Mouse (Mus musculus) intestine, postnatal 0 days (tissue): ENCODE data around the gene Dda1. TPM values are rescaled to one million over a fixed set of nuclear protein-coding genes. Genes with fewer than 3 reads are reported as not detected.

Source experiments
- ATAC-seq: fragments of 200-750 bp; cut with Nextera tagmentation; 2 replicates; pipeline ENCODE4 v1.8.0; 2017; ENCODE audit warnings: mild to moderate bottlenecking, moderate TSS enrichment, moderate library complexity
- H3K27ac ChIP-seq: fragments of 300-500 bp; sonication (generic); 2 replicates; pipeline ENCODE4 v1.5.1; 2014; ENCODE audit warnings: mild to moderate bottlenecking, low read depth, low read length, moderate library complexity
- H3K27me3 ChIP-seq: fragments of 300-500 bp; sonication (generic); replicated peaks from 2 replicates; pipeline ENCODE4 v1.6.1; 2014; ENCODE audit warnings: low read length, mixed read lengths; ENCODE audit not compliant: control insufficient read depth, insufficient read depth
- H3K36me3 ChIP-seq: fragments of 300-500 bp; sonication (generic); 2 replicates; pipeline ENCODE4 v1.6.1; 2014; ENCODE audit warnings: mild to moderate bottlenecking, moderate library complexity; ENCODE audit not compliant: control insufficient read depth, insufficient read depth
- H3K4me1 ChIP-seq: fragments of 300-500 bp; sonication (generic); replicated peaks from 2 replicates; pipeline ENCODE4 v1.6.1; 2014; ENCODE audit warnings: antibody characterized with exemption, low read length, mixed read lengths; ENCODE audit not compliant: control insufficient read depth, insufficient read depth
- H3K4me2 ChIP-seq: fragments of 300-500 bp; sonication (generic); replicated peaks from 2 replicates; pipeline ENCODE4 v1.6.1; 2014; ENCODE audit warnings: low read depth, mild to moderate bottlenecking, moderate library complexity
- H3K4me3 ChIP-seq: fragments of 300-500 bp; sonication (generic); 2 replicates; pipeline ENCODE4 v1.5.1; 2014; ENCODE audit warnings: low read depth, low read length
- H3K9ac ChIP-seq: fragments of 300-500 bp; sonication (generic); 2 replicates; pipeline ENCODE4 v1.6.1; 2014; ENCODE audit warnings: mild to moderate bottlenecking, low read depth, low read length
- H3K9me3 ChIP-seq: fragments of 300-500 bp; sonication (generic); 2 replicates; pipeline ENCODE4 v1.6.1; 2016; ENCODE audit warnings: mixed run types; ENCODE audit not compliant: control insufficient read depth
- CTCF ChIP-seq: sonication (generic); IDR thresholded peaks from 2 replicates; pipeline ENCODE4 v1.5.1; 2016; ENCODE audit warnings: low read depth, mild to moderate bottlenecking, control low read depth, antibody characterized with exemption, moderate library complexity
- WGBS: fragments of 180-500 bp; shearing (Covaris S2); extraction: QIAGEN DNeasy Blood & Tissue Kit; methylation state at CpG from one replicate; pipeline ENCODE4 v1.1.7; 2014; 5-methylcytosine and 5-hydroxymethylcytosine counted together
- polyA plus RNA-seq: library from polyadenylated mRNA; unstranded; fragments of >200 nt; fragmentation: Nextera tagmentation; extraction: Ambion mirVana; gene quantifications from 2 replicates; pipeline ENCODE4 v1.2.1, GENCODE M21; 2015

The Dda1 gene
- polyA plus RNA-seq, 1 experiment from 2014 or later: 82.8 TPM

GRCm38 (mm10) chr8:71505979-71506378 is 37.0 kb downstream of the Dda1 start:
- no peak overlapping the region for H3K4me3 ChIP-seq
- H3K27ac ChIP-seq: no peak overlapping the region
- TF ChIP-seq CTCF: no peak
- H3K36me3 ChIP-seq: no peaks in the 10 kb centered on the region
- H3K4me1 ChIP-seq: no peaks in the 10 kb centered on the region
- H3K9me3 ChIP-seq: no peaks in the 10 kb centered on the region
- no peak for ATAC-seq
- H3K9ac ChIP-seq: no peak overlapping the region
- H3K27me3 ChIP-seq: peaks cover 33% of the 10 kb centered on the region
- H3K4me2 ChIP-seq: no peak overlapping the region
- WGBS: 71% methylated on average over 4 of the region's 4 CpGs

- Histone ChIP-seq H3K27ac (no peak overlapping the region), H3K4me3 (peak overlapping the region; percentile 40), H3K9ac (0 out of 2 replicates have a peak overlapping the region, but pooled peaks have one; percentile 22), H3K9me3 (no peaks in the 10 kb centered on the region), H3K4me2 (peak overlapping the region; percentile 72), H3K36me3 (no peaks in the 10 kb centered on the region), H3K27me3 (peaks cover 33% of the 10 kb centered on the region), H3K4me1 (no peaks in the 10 kb centered on the region)
- no peak for TF ChIP-seq CTCF
- under 1% methylated on average over 61 of the region's 61 CpGs for WGBS
- ATAC-seq: peak; percentile 68
Measured at GRCm38 (mm10) chr8:71507589-71508104, 38.6 kb downstream of the Dda1 start.

GRCm38 (mm10) chr8:71509316-71509715 is 40.3 kb downstream of the Dda1 start:
- Histone ChIP-seq H3K27me3 (peaks cover 33% of the 10 kb centered on the region), H3K27ac (no peak overlapping the region), H3K36me3 (no peaks in the 10 kb centered on the region), H3K4me2 (peak overlapping the region; percentile 21; the same call in 1 of the 2 replicates), H3K9me3 (no peaks in the 10 kb centered on the region), H3K4me3 (no peak overlapping the region), H3K4me1 (no peaks in the 10 kb centered on the region), H3K9ac (no peak overlapping the region)
- 62% methylated on average over 2 of the region's 2 CpGs for WGBS
- no peak for ATAC-seq
- no peak for TF ChIP-seq CTCF

GRCm38 (mm10) chr8:71511644-71512043 is 42.6 kb downstream of the Dda1 start, which contains the start of gene Plvap:
TSS of gene Plvap (minus strand) at chr8:71511752.
- no peak for ATAC-seq
- Histone ChIP-seq H3K9me3 (no peaks in the 10 kb centered on the region), H3K27me3 (peaks cover 23% of the 10 kb centered on the region), H3K9ac (no peak within 1 kb of the TSS), H3K4me1 (no peaks in the 10 kb centered on the region), H3K27ac (no peak within 1 kb of the TSS), H3K4me3 (peak within 1 kb of the TSS; percentile 11; the same call in 1 of the 2 replicates), H3K4me2 (no peak within 1 kb of the TSS), H3K36me3 (no peaks in the 10 kb centered on the region)
- 33% methylated on average over 14 of the region's 14 CpGs for WGBS
- TF ChIP-seq CTCF: no peak

GRCm38 (mm10) chr8:71513018-71513754 is 44.2 kb downstream of the Dda1 start:
- Histone ChIP-seq H3K4me1 (no peaks in the 10 kb centered on the region), H3K27me3 (peaks cover 8% of the 10 kb centered on the region; the same call in 1 of the 2 replicates), H3K27ac (no peak overlapping the region), H3K9me3 (no peaks in the 10 kb centered on the region), H3K4me3 (no peak overlapping the region), H3K9ac (no peak overlapping the region), H3K36me3 (no peaks in the 10 kb centered on the region), H3K4me2 (no peak overlapping the region)
- no peak for ATAC-seq
- 67% methylated on average over 15 of the region's 15 CpGs for WGBS
- 0 out of 2 replicates have a peak, but pooled peaks have one; percentile 15 for TF ChIP-seq CTCF

GRCm38 (mm10) chr8:71515043-71515442 is 46.0 kb downstream of the Dda1 start:
- no peak for ATAC-seq
- Histone ChIP-seq H3K27ac (no peak overlapping the region), H3K9ac (no peak overlapping the region), H3K36me3 (no peaks in the 10 kb centered on the region), H3K4me3 (no peak overlapping the region), H3K4me2 (no peak overlapping the region), H3K9me3 (no peaks in the 10 kb centered on the region), H3K27me3 (no peaks in the 10 kb centered on the region), H3K4me1 (no peaks in the 10 kb centered on the region)
- 68% methylated on average over 5 of the region's 5 CpGs for WGBS
- no peak for TF ChIP-seq CTCF
